Mouse (Mus musculus) olfactory bulb, adult 2 months (tissue): Measurements from ENCODE around the gene Calr4.

ENCODE experiments used
- CTCF ChIP-seq: fragments of 200-500 bp; IDR thresholded peaks from 2 replicates; pipeline ENCODE4 v1.5.1; 2012; ENCODE audit warnings: low read depth, mild to moderate bottlenecking, low read length, moderate library complexity; ENCODE audit not compliant: insufficient read depth
- POLR2A ChIP-seq: fragments of 200-500 bp; IDR thresholded peaks from 2 replicates; pipeline ENCODE4 v1.6.1; 2012; ENCODE audit warnings: mild to moderate bottlenecking, low read depth, low read length, moderate library complexity; ENCODE audit not compliant: insufficient read depth

- TF ChIP-seq CTCF (no peak), POLR2A (no peak)
These were observed 17.9 kb downstream of the Calr4 start for GRCm38 (mm10) chr4:109252199-109252598.
